Mouse (Mus musculus) thymus, adult 2 months (tissue): ENCODE results near the gene Mrpl52.

Source experiments
- CTCF ChIP-seq: fragments of 200-500 bp; IDR thresholded peaks from 2 replicates; pipeline ENCODE4 v1.5.1; 2012; ENCODE audit warnings: mild to moderate bottlenecking, control low read depth, low read length, moderate library complexity, borderline replicate concordance; ENCODE audit not compliant: control insufficient read depth, poor library complexity, insufficient read depth; ENCODE audit errors: extremely low read depth
- POLR2A ChIP-seq: fragments of 200-500 bp; IDR thresholded peaks from 2 replicates; pipeline ENCODE4 v1.6.1; 2012; ENCODE audit warnings: mild to moderate bottlenecking, low read length, control low read depth, moderate library complexity; ENCODE audit not compliant: control insufficient read depth, poor library complexity, insufficient read depth; ENCODE audit errors: extremely low read depth

GRCm38 (mm10) chr14:54435194-54435918 is 8.6 kb downstream of the Mrpl52 start:
- TF ChIP-seq CTCF (no peak), POLR2A (no peak)
